Mouse (Mus musculus) small intestine, adult 10 weeks (tissue): ENCODE measurements around the gene Olfr504. TPM values are rescaled to one million over a fixed set of nuclear protein-coding genes. Genes with fewer than 3 reads are reported as not detected.

Source experiments
- polyA plus RNA-seq: library from polyadenylated mRNA; stranded (reverse); fragments of 350-450 nt; fragmentation: Illumina TruSeq; extraction: RNeasy Lipid Tissue Mini Kit (QIAGEN cat#74804); gene quantifications from one replicate; pipeline ENCODE4 v1.2.3, GENCODE M21; 2014; ENCODE audit warnings: low replicate concordance

Gene Olfr504
- polyA plus RNA-seq: not detected

DNA sequence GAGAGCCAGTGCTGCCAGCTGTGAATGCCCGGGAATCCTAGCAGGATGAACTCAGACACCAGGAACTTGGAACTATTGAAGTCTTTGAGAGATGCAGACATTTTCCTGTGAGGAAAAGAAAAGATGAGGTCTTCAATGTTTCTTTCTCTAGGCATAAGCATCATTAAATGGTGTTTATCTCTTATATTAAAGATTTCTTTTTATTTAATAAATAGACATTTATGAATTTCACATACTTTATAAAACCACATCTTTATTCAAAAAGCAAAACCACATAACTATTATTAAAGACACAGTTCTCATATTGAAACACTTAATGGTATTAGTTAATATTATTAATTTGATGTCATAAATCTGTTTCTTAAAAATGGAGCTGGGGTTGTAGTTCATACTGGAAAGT, at the start of gene Olfr504:
Gene Olfr504 (minus strand): TSS at position 101 of the 400 bp plus-strand sequence.

DNA sequence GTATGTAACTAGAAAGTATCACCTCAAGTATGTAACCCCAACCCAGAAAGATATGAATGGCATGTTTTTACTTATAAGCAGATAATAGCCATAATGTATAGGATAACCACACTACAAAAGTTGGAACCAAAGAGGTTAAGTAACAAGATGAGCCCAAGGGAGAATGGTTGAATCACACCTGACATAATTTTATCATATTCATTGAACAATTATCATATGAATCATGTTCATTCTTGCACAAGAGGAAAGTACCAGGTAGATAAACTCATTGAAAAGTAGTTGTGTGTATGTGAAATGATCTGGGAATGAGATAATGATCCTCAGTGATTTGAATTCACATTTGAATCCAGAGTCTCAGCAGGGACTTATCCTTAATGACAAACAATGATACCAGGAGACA, 44.9 kb upstream of the Olfr504 start, which contains the start of gene Olfr506:
Gene Olfr506 (plus strand): TSS at position 301 of the 400 bp plus-strand sequence.

DNA sequence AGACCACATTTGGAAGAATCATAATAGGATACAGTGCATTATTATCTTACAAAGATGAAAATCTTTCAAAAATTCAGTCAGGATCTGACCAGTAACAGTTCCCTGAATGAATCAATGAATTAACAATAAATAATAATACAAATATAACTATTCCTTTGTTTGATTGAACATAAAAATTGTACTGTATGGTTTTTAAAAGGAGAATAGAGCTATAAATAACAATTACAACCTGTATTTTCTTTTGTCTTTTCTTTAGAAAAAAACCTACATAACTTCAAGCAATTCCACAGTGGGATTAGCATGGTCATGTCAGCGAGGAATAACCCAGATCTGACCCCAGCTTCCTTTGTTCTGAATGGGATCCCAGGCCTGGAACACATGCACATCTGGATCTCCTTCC, 21.4 kb downstream of the Olfr504 start, which contains the start of gene Olfr503:
Gene Olfr503 (plus strand): TSS at position 301 of the 400 bp plus-strand sequence.

DNA sequence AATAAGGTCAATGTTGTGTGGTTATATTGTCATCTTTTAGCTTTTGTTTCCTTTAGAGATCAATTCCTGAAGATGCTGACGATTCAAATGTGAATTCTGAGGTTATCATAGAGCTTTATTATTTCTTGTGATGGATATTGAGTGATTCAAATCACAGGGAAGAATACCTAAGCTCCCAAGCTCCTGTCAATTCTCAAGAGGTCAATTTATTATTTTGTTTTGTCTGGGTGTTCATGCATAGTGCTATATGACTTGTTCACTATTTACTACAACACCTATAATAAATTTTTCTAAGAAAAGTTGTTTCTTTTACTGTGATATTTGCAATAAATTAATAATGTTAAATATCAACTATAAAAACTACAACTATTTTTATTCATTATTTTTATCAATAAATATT, 40.6 kb downstream of the Olfr504 start, which contains the start of gene Olfr502:
Gene Olfr502 (minus strand): TSS at position 101 of the 400 bp plus-strand sequence.

Other genes with a start within 250 kb of the Olfr504 start
- not detected for gene Olfr492, start 242.1 kb downstream of the Olfr504 start, polyA plus RNA-seq
- not detected for gene Olfr493, start 218.8 kb downstream of the Olfr504 start, polyA plus RNA-seq
- gene Olfr494, start 200.5 kb downstream of the Olfr504 start, polyA plus RNA-seq: not detected
- not detected for gene Olfr495, start 172.6 kb downstream of the Olfr504 start, polyA plus RNA-seq
- not detected for gene Olfr497, start 145.4 kb downstream of the Olfr504 start, polyA plus RNA-seq
- gene Olfr498, start 100.5 kb downstream of the Olfr504 start, polyA plus RNA-seq: not detected
- gene Olfr502, start 40.7 kb downstream of the Olfr504 start, polyA plus RNA-seq: not detected
- not detected for gene Olfr503, start 21.3 kb downstream of the Olfr504 start, polyA plus RNA-seq
- not detected for gene Olfr506, start 45.0 kb upstream of the Olfr504 start, polyA plus RNA-seq
- not detected for gene Olfr507, start 56.0 kb upstream of the Olfr504 start, polyA plus RNA-seq
- gene Olfr508, start 64.2 kb upstream of the Olfr504 start, polyA plus RNA-seq: not detected
- not detected for gene Olfr509, start 86.1 kb upstream of the Olfr504 start, polyA plus RNA-seq
- gene Olfr510, start 100.6 kb upstream of the Olfr504 start, polyA plus RNA-seq: not detected
- gene Olfr512, start 147.5 kb upstream of the Olfr504 start, polyA plus RNA-seq: not detected
- not detected for gene Olfr513, start 185.2 kb upstream of the Olfr504 start, polyA plus RNA-seq